Mouse (Mus musculus) forebrain, embryonic 11.5 days (tissue): ENCODE data around the gene Gdf1. TPM values are rescaled to one million over a fixed set of nuclear protein-coding genes. Genes with fewer than 3 reads are reported as not detected.

Source experiments
- ATAC-seq: fragments of 200-750 bp; cut with Nextera tagmentation; replicated peaks from 2 replicates; pipeline ENCODE4 v1.8.0; 2017; ENCODE audit warnings: moderate TSS enrichment; ENCODE audit not compliant: low FRiP score
- DNase-seq: peaks from one replicate; pipeline ENCODE4 v3.0.0-alpha.2; 2017; ENCODE audit warnings: low spot score
- H3K27ac ChIP-seq: fragments of 300-500 bp; sonication (generic); 2 replicates; pipeline ENCODE4 v1.5.1; 2014; ENCODE audit warnings: low read depth, low read length
- H3K27me3 ChIP-seq: fragments of 300-500 bp; sonication (generic); 2 replicates; pipeline ENCODE4 v1.6.1; 2014; ENCODE audit warnings: mild to moderate bottlenecking, low read length, mixed read lengths; ENCODE audit not compliant: control insufficient read depth, insufficient read depth
- H3K36me3 ChIP-seq: fragments of 300-500 bp; sonication (generic); 2 replicates; pipeline ENCODE4 v1.6.1; 2014; ENCODE audit warnings: mild to moderate bottlenecking, low read length, moderate library complexity, mixed read lengths; ENCODE audit not compliant: control insufficient read depth, insufficient read depth
- H3K4me1 ChIP-seq: fragments of 300-500 bp; sonication (generic); replicated peaks from 2 replicates; pipeline ENCODE4 v1.6.1; 2014; ENCODE audit warnings: low read length, mixed read lengths; ENCODE audit not compliant: control insufficient read depth, insufficient read depth
- H3K4me2 ChIP-seq: fragments of 300-500 bp; sonication (generic); 2 replicates; pipeline ENCODE4 v1.6.1; 2014; ENCODE audit warnings: low read depth, mild to moderate bottlenecking, low read length, moderate library complexity, mixed read lengths; ENCODE audit not compliant: severe bottlenecking
- H3K4me3 ChIP-seq: fragments of 300-500 bp; sonication (generic); 2 replicates; pipeline ENCODE4 v1.5.1; 2014; ENCODE audit warnings: low read depth, low read length
- H3K9ac ChIP-seq: fragments of 300-500 bp; sonication (generic); 2 replicates; pipeline ENCODE4 v1.6.1; 2014; ENCODE audit warnings: low read length
- H3K9me3 ChIP-seq: fragments of 300-500 bp; sonication (generic); 2 replicates; pipeline ENCODE4 v1.6.1; 2016; ENCODE audit warnings: low read length, mixed read lengths; ENCODE audit not compliant: control insufficient read depth
- WGBS: fragments of 180-500 bp; shearing (Covaris S2); extraction: QIAGEN DNeasy Blood & Tissue Kit; methylation state at CpG from one replicate; pipeline ENCODE4 v1.1.7; 2014; 5-methylcytosine and 5-hydroxymethylcytosine counted together
- polyA plus RNA-seq: library from polyadenylated mRNA; unstranded; fragments of >200 nt; fragmentation: Nextera tagmentation; extraction: Ambion mirVana; gene quantifications from 2 replicates; pipeline ENCODE4 v1.2.1, GENCODE M21; 2014

Gene Gdf1
- polyA plus RNA-seq, 1 experiment from 2014 or later: 2.6 TPM

DNA sequence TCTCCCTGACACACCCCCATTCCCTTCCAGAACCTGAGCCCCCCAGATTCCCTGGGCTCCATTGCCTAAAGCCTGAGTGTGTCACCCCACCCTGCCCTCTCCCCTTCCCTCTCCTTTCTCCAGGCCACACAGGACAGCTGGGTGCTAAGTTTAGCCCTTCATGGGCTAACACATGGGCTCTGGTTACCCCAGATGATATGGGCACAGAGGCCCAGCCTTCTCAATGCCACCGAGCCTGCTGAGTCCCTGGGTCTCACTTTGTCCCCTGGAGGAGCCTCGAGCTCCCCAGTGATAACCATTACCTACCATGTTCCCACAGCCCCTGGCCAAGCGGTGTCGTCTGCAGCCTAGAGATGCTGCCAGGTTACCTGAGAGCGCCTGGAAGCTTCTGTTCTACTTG is 11.7 kb upstream of the Gdf1 start:
- WGBS: 88% methylated on average over 5 of the region's 5 CpGs
- H3K4me3 ChIP-seq: no peak overlapping the region
- H3K27me3 ChIP-seq: no peaks in the 10 kb centered on the region
- no peaks in the 10 kb centered on the region for H3K9me3 ChIP-seq
- peak overlapping the region; percentile 35; the same call in 1 of the 2 replicates for H3K9ac ChIP-seq
- H3K4me2 ChIP-seq: peak overlapping the region; percentile 62
- peaks cover 22% of the 10 kb centered on the region for H3K4me1 ChIP-seq
- H3K36me3 ChIP-seq: 0 out of 2 replicates have a peak, but pooled peaks cover 5% of the 10 kb centered on the region
- ATAC-seq: no peak
- DNase-seq: no peak
- H3K27ac ChIP-seq: peak overlapping the region; percentile 41

DNA sequence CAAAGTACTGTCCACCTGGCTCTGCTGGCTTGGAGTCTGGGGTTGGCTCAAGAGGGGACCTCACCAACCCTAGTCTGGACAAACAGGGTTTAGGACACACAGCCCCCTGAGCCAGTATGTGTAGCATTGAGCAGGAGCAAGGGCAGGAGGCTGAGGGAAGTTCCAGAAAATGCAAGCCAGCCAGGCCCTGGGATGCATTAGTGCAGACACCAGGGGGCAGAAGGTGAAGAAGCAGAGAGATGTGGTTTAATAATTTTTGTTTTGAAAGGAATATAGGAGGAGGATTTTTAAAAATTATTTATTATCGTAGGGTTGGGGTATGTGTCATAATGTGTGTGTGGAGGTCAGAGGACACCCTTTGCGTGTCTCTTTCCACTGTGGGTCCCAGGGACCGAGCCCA is 5.9 kb upstream of the Gdf1 start:
- Histone ChIP-seq H3K27ac (no peak overlapping the region), H3K9me3 (no peaks in the 10 kb centered on the region), H3K4me3 (no peak overlapping the region), H3K4me1 (no peaks in the 10 kb centered on the region), H3K36me3 (peaks cover 4% of the 10 kb centered on the region; the same call in 1 of the 2 replicates), H3K27me3 (no peaks in the 10 kb centered on the region), H3K9ac (no peak overlapping the region), H3K4me2 (no peak overlapping the region)
- ATAC-seq (no peak), DNase-seq (no peak)
- WGBS: 97% methylated on average over 3 of the region's 3 CpGs

DNA sequence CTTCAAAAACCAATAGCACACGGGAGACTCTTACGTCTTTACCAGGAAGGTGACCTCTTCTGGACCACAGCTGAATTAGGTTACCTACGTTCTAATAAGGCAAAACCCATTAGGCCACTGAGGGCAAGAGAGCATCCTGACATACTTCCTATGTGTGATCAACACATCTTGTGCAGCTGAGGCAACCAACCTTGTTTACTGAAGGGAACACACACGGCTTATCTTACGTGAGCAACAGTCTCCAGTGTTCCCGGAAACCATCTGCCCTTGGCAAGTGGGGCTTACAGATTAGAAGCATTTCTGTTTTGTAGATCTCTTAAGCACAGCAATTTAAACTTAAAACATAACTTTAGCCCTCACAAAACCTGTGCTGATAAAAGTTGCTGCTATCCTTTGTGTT is 2.1 kb upstream of the Gdf1 start:
- Histone ChIP-seq H3K4me1 (peaks cover 23% of the 10 kb centered on the region), H3K27ac (no peak overlapping the region), H3K36me3 (peaks cover 7% of the 10 kb centered on the region), H3K9me3 (no peaks in the 10 kb centered on the region), H3K4me2 (no peak overlapping the region), H3K4me3 (no peak overlapping the region), H3K9ac (no peak overlapping the region), H3K27me3 (peaks cover 3% of the 10 kb centered on the region; the same call in 1 of the 2 replicates)
- ATAC-seq (no peak), DNase-seq (no peak)
- WGBS: 92% methylated on average over 6 of the region's 6 CpGs

DNA sequence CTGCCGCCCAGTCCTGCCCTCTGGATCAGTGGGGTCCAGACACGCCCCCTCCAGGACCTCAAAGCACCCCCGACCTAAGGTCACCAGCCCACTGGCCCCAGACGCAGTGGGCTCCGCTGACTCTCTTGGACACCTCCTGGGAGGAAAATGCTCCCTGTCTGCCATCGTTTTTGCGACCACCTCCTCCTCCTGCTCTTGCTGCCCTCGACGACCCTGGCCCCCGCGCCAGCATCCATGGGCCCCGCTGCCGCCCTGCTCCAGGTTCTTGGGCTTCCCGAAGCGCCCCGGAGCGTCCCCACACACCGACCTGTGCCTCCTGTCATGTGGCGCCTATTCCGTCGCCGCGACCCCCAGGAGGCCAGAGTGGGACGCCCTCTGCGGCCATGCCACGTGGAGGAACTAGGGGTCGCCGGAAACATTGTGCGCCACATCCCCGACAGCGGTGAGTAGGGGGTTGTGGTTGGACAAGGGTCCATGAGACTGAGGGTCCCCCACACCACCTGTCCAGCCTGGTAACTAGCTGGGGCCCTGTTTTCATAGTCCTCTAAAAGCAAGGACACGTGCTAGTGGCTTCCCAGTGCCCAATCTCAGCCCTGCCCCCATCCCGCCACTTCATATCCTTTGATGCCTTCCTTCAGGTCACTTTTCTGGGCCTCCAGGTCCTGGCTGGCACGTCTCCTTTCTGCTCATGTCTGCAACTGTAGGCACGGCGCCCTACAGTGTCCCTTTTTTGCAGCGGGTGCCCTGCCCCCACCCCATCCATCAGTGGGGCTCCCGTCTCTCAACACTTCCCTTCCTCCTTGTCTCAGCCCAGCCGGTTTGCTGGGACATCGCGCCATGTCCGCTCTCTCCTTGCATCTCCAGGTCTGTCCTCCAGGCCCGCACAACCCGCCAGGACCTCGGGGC is 471 bp downstream of the Gdf1 start:
- peak; percentile 72 for DNase-seq
- Histone ChIP-seq H3K4me3 (no peak overlapping the region), H3K36me3 (peaks cover 26% of the 10 kb centered on the region), H3K27me3 (peaks cover 3% of the 10 kb centered on the region; the same call in 1 of the 2 replicates), H3K9me3 (no peaks in the 10 kb centered on the region), H3K4me1 (peaks cover 23% of the 10 kb centered on the region), H3K4me2 (peak overlapping the region; percentile 26), H3K27ac (no peak overlapping the region), H3K9ac (peak overlapping the region; percentile 45)
- 5% methylated on average over 45 of the region's 45 CpGs for WGBS
- ATAC-seq: peak; percentile 31; the same call in 1 of the 2 replicates

DNA sequence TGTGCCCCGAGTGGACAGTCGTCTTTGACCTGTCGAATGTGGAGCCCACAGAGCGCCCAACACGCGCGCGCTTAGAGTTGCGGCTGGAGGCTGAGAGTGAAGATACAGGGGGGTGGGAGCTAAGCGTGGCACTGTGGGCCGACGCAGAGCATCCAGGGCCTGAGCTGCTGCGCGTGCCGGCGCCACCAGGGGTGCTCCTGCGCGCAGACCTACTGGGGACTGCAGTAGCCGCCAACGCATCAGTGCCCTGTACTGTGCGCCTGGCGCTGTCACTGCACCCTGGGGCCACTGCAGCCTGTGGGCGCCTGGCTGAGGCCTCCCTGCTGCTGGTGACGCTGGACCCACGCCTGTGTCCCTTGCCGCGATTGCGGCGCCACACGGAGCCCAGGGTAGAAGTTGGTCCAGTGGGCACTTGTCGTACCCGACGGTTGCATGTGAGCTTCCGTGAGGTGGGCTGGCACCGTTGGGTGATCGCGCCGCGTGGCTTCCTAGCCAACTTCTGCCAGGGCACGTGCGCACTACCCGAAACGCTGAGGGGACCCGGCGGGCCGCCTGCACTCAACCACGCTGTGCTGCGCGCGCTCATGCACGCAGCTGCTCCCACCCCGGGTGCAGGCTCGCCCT is 1.2 kb downstream of the Gdf1 start:
- H3K27me3 ChIP-seq: peaks cover 3% of the 10 kb centered on the region; the same call in 1 of the 2 replicates
- H3K27ac ChIP-seq: no peak overlapping the region
- no peaks in the 10 kb centered on the region for H3K9me3 ChIP-seq
- 25% methylated on average over 53 of the region's 53 CpGs for WGBS
- H3K4me1 ChIP-seq: peaks cover 23% of the 10 kb centered on the region
- peak overlapping the region; percentile 45 for H3K9ac ChIP-seq
- peak; percentile 85 for DNase-seq
- peaks cover 31% of the 10 kb centered on the region for H3K36me3 ChIP-seq
- no peak overlapping the region for H3K4me3 ChIP-seq
- H3K4me2 ChIP-seq: peak overlapping the region; percentile 26; the same call in 1 of the 2 replicates
- peak; percentile 78 for ATAC-seq

DNA sequence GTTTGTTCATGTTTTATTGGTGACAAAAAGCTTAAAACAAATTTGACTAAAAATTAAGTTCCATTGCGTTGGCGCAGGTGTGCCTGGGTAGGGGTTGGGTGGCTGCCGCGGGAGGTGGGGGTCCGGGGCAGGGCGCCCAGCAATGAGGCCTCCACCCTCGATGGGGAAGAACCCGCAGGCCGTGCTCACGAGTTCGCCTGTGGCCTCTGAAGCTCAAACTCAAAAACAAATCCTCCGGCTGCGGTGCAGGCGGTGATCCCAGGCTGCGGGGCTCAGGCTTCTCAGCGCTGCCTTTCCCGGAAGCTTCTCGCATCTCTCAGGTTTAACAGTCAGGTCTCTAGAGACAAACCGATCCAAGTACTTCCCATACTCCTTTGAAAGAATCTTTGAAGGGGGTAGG is 1.9 kb downstream of the Gdf1 start:
- 67% methylated on average over 19 of the region's 19 CpGs for WGBS
- Histone ChIP-seq H3K27ac (no peak overlapping the region), H3K4me3 (no peak overlapping the region)

DNA sequence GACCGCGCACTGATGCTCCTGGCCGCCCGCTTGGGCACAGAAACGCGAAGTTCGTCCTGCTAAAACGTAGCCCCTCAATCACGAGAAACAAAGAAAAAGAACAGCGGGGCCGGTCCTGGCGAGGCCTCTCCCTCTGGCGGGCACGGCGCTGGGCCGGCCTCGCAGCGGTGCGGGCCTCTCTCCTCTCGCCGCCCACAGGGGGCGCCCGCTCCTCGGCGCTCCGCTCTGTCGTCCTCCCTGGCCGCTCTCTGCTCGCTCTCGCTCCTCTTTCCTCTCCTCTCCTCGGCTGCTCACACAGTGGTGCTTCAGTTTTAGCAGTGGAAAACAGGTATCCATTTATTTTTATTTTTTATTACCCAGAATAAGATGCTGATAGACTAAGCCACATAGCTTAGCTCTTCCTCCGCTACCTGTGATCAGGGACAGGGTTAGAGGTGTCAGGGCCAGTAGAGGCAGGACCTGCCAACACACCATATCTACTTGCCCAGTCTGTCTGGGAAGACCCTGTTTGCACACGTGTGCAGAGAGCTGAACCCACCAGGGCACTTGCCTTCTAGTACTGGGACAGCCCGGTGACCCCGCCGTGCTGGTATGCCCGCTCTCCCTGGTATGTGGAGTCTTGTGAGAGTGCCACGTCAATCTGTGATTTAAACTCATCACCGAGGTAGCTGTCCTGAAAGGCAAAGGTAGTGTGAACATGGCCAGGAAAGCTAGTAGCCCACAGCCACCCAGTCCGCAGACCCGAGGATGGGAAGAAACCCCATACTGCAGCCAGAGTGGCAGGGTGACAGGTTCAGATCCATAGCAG is 2.7 kb downstream of the Gdf1 start:
- Histone ChIP-seq H3K4me2 (no peak overlapping the region), H3K27ac (0 out of 2 replicates have a peak overlapping the region, but pooled peaks have one; percentile 46), H3K9me3 (no peaks in the 10 kb centered on the region), H3K4me1 (peaks cover 23% of the 10 kb centered on the region), H3K36me3 (peaks cover 40% of the 10 kb centered on the region), H3K4me3 (0 out of 2 replicates have a peak overlapping the region, but pooled peaks have one; percentile 7), H3K9ac (peak overlapping the region; percentile 43), H3K27me3 (peaks cover 3% of the 10 kb centered on the region; the same call in 1 of the 2 replicates)
- WGBS: 26% methylated on average over 40 of the region's 41 CpGs
- ATAC-seq (peak; percentile 79), DNase-seq (peak; percentile 92)

More for the DNA sequence above, 1.9 kb downstream of the Gdf1 start:
- H3K4me2 ChIP-seq: no peak overlapping the region
- peaks cover 3% of the 10 kb centered on the region; the same call in 1 of the 2 replicates for H3K27me3 ChIP-seq
- H3K4me1 ChIP-seq: peaks cover 23% of the 10 kb centered on the region
- no peaks in the 10 kb centered on the region for H3K9me3 ChIP-seq
- DNase-seq: peak; percentile 65
- peaks cover 33% of the 10 kb centered on the region for H3K36me3 ChIP-seq
- no peak for ATAC-seq
- H3K9ac ChIP-seq: no peak overlapping the region

DNA sequence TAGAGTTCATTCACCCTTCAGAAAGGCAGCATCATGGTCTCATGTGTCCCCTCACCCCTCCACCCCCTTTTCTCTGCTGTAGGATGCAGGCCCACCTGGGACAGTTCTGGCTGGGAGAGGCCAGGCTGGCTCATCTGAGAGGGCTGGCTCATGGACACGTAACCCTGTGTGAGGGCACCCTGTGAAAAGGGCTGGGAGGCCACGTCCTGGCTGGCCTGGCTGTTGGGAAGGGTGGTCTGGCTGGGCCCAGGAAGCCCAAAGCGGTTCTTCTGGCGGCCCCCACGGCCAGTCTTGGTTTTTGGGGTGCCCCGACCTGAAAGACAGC is 3.2 kb downstream of the Gdf1 start:
- H3K4me3 ChIP-seq: no peak overlapping the region
- H3K4me1 ChIP-seq: peaks cover 23% of the 10 kb centered on the region
- H3K9me3 ChIP-seq: no peaks in the 10 kb centered on the region
- H3K27me3 ChIP-seq: peaks cover 3% of the 10 kb centered on the region; the same call in 1 of the 2 replicates
- DNase-seq (no peak), ATAC-seq (no peak)
- H3K9ac ChIP-seq: no peak overlapping the region
- peaks cover 40% of the 10 kb centered on the region for H3K36me3 ChIP-seq
- 94% methylated on average over 6 of the region's 6 CpGs for WGBS
- H3K4me2 ChIP-seq: no peak overlapping the region
- no peak overlapping the region for H3K27ac ChIP-seq
